18 mouse cellular contexts compared by ENCODE assay signal in genomic region chr10:60281571-60282050, GRCm38 (mm10). TPM values are rescaled to one million over a fixed set of nuclear protein-coding genes. Genes with fewer than 3 reads are reported as not detected.
DNase-seq lines count a peak whose midpoint lies in the region; ATAC-seq and TF ChIP-seq lines count a peak whose summit lies in the region.
"Had no signal": no experiment of that assay in that cellular context is flagged by ENCODE, and none has a peak within 500 bp of the region (broad histone marks: within the 10 kb centered on the region; RNA-seq: fewer than 3 reads in every experiment).

No protein-coding gene starts in this region.

- no peak overlapping the region for H3K9ac ChIP-seq in heart, postnatal 0 days (replicated peaks; ENCODE audit: low read depth, low read length)
- H3K9ac ChIP-seq in lung, postnatal 0 days (replicated peaks; ENCODE audit: low read depth): no peak overlapping the region
- H3K9ac ChIP-seq: embryonic facial prominence, embryonic 12.5 days; hindbrain, embryonic 15.5 days; lung, embryonic 14.5 days had no signal

- ATAC-seq in heart, postnatal 0 days (ENCODE audit: insufficient read depth, low read depth): no peak
- no peak for ATAC-seq in lung, postnatal 0 days

- no peaks in the 10 kb centered on the region for H3K27me3 ChIP-seq in heart, postnatal 0 days (ENCODE audit: control insufficient read depth, insufficient read depth, low read length)
- H3K27me3 ChIP-seq in lung, postnatal 0 days (replicated peaks; ENCODE audit: insufficient read depth, low read length): no peaks in the 10 kb centered on the region
- H3K27me3 ChIP-seq in myocyte (ENCODE audit: control insufficient read depth, insufficient read depth, insufficient read length): no peaks in the 10 kb centered on the region
- H3K27me3 ChIP-seq: embryonic facial prominence, embryonic 12.5 days; hindbrain, embryonic 15.5 days had no signal

- peaks cover 91% of the 10 kb centered on the region for H3K79me2 ChIP-seq in myocyte (ENCODE audit: control insufficient read depth, insufficient read depth)

- no peak overlapping the region for H3K4me3 ChIP-seq in heart, postnatal 0 days (ENCODE audit: low read depth, low read length)
- no peak overlapping the region for H3K4me3 ChIP-seq in lung, postnatal 0 days (ENCODE audit: low read depth, low read length)
- peak overlapping the region; percentile 96 for H3K4me3 ChIP-seq in bone marrow macrophage, adult 2 months (ENCODE audit: insufficient read depth, low read length)
- no peak overlapping the region for H3K4me3 ChIP-seq in myocyte
- H3K4me3 ChIP-seq: embryonic facial prominence, embryonic 12.5 days; forebrain, embryonic 10.5 days; hindbrain, embryonic 15.5 days; midbrain, embryonic 10.5 days had no signal

- WGBS in heart, postnatal 0 days: 80% methylated on average over 9 of the region's 9 CpGs
- 82% methylated on average over 9 of the region's 9 CpGs for WGBS in lung, postnatal 0 days

- H3K9me3 ChIP-seq in heart, postnatal 0 days (replicated peaks; ENCODE audit: control insufficient read depth, low read length): no peaks in the 10 kb centered on the region
- H3K9me3 ChIP-seq in lung, postnatal 0 days (ENCODE audit: low read length): no peaks in the 10 kb centered on the region
- H3K9me3 ChIP-seq: embryonic facial prominence, embryonic 12.5 days; forebrain, embryonic 10.5 days; hindbrain, embryonic 15.5 days; midbrain, embryonic 10.5 days had no signal

- no peak for TF ChIP-seq POLR2A in bone marrow macrophage, adult 2 months (IDR thresholded peaks at IDR 0.05; ENCODE audit: borderline replicate concordance, low read depth, low read length)
- no peak for TF ChIP-seq POLR2A in myocyte (IDR thresholded peaks at IDR 0.05; ENCODE audit: insufficient read length, low read depth)

- H3K4me2 ChIP-seq in heart, postnatal 0 days (ENCODE audit: low read depth, low read length): peak overlapping the region; percentile 19; the same call in 1 of the 2 replicates
- H3K4me2 ChIP-seq in lung, postnatal 0 days (replicated peaks; ENCODE audit: low read depth, low read length): no peak overlapping the region
- H3K4me2 ChIP-seq in myocyte (ENCODE audit: low read depth): peak overlapping the region; percentile 91
- H3K4me2 ChIP-seq: embryonic facial prominence, embryonic 12.5 days; lung, embryonic 14.5 days had no signal

- DNase-seq in heart, postnatal 0 days (ENCODE audit: low spot score): no peak
- DNase-seq in heart, adult 8-10 months (ENCODE audit: low spot score): no peak
- DNase-seq in lung, postnatal 0 days (ENCODE audit: low spot score): no peak
- DNase-seq in lung, postnatal 10 days: no peak
- DNase-seq in right cerebral cortex, postnatal 4 days: no peak
- DNase-seq in right cerebral cortex, postnatal 25 days: no peak
- DNase-seq: cerebellum, adult 11 months; cerebellum, postnatal 36 days; heart, postnatal 14 days; kidney, adult 2 months; kidney, postnatal 25 days; lung, embryonic 14.5 days had no signal

- no peak for TF ChIP-seq CTCF in heart, postnatal 0 days (IDR thresholded peaks at IDR 0.05; ENCODE audit: low read depth)
- no peak for TF ChIP-seq CTCF in lung, postnatal 0 days (IDR thresholded peaks at IDR 0.05)
- no peak for TF ChIP-seq CTCF in bone marrow macrophage, adult 2 months (IDR thresholded peaks at IDR 0.05; ENCODE audit: low read depth, low read length)

- no peak for TF ChIP-seq EP300 in heart, postnatal 0 days (IDR thresholded peaks at IDR 0.05; ENCODE audit: low read depth)
- TF ChIP-seq EP300 in lung, postnatal 0 days (IDR thresholded peaks at IDR 0.05): no peak

- H3ac ChIP-seq in myocyte (ENCODE audit: control insufficient read depth, insufficient read length): no peak overlapping the region

- 0 out of 2 replicates have a peak, but pooled peaks cover 4% of the 10 kb centered on the region for H3K36me3 ChIP-seq in heart, postnatal 0 days (replicated peaks; ENCODE audit: control insufficient read depth, insufficient read depth, low read length)
- no peaks in the 10 kb centered on the region for H3K36me3 ChIP-seq in lung, postnatal 0 days (ENCODE audit: insufficient read depth, low read length)
- H3K36me3 ChIP-seq in myocyte (ENCODE audit: control insufficient read depth, insufficient read depth): no peaks in the 10 kb centered on the region
- H3K36me3 ChIP-seq: hindbrain, embryonic 15.5 days had no signal

- peak overlapping the region; percentile 77 for H3K27ac ChIP-seq in heart, postnatal 0 days (ENCODE audit: low read depth)
- H3K27ac ChIP-seq in lung, postnatal 0 days (ENCODE audit: low read length): 0 out of 2 replicates have a peak overlapping the region, but pooled peaks have one; percentile 28
- peak overlapping the region; percentile 98 for H3K27ac ChIP-seq in bone marrow macrophage, adult 2 months (ENCODE audit: insufficient read depth, low read depth, low read length)
- H3K27ac ChIP-seq: embryonic facial prominence, embryonic 12.5 days; midbrain, embryonic 10.5 days had no signal

- peaks cover 86% of the 10 kb centered on the region for H3K4me1 ChIP-seq in heart, postnatal 0 days (ENCODE audit: control insufficient read depth, insufficient read depth)
- H3K4me1 ChIP-seq in lung, postnatal 0 days (ENCODE audit: insufficient read depth, low read depth, low read length): peaks cover 14% of the 10 kb centered on the region; the same call in 1 of the 2 replicates
- peaks cover 34% of the 10 kb centered on the region for H3K4me1 ChIP-seq in bone marrow macrophage, adult 2 months (ENCODE audit: control insufficient read depth, insufficient read depth, low read length)

TF ChIP-seq in myocyte, 11 proteins besides CTCF, POLR2A, EP300 and RAD21:
- no peak for TF ChIP-seq MYOG (IDR thresholded peaks at IDR 0.05; ENCODE audit: control insufficient read depth in 1 of 3, insufficient read depth in 1 of 3, insufficient read length in 2 of 3, low read depth in 2 of 3)
- no peak for TF ChIP-seq SRF (IDR thresholded peaks at IDR 0.05; ENCODE audit: control insufficient read depth, insufficient read length, low read depth)
- TF ChIP-seq E2F4 (IDR thresholded peaks at IDR 0.05; ENCODE audit: insufficient read depth): no peak
- TF ChIP-seq MAX (IDR thresholded peaks at IDR 0.05; ENCODE audit: low read depth): no peak
- no peak for TF ChIP-seq MYOD1 (IDR thresholded peaks at IDR 0.05; ENCODE audit: control insufficient read depth in 1 of 3, insufficient read length in 2 of 3, low read depth in 2 of 3)
- TF ChIP-seq TCF3 (IDR thresholded peaks at IDR 0.05; ENCODE audit: insufficient read length, low read depth): no peak
- TF ChIP-seq CEBPB (IDR thresholded peaks at IDR 0.05; ENCODE audit: insufficient read depth, poor library complexity, severe bottlenecking): no peak
- TF ChIP-seq REST (IDR thresholded peaks at IDR 0.05; ENCODE audit: insufficient read depth, insufficient read length): no peak
- TF ChIP-seq TCF12 (IDR thresholded peaks at IDR 0.05; ENCODE audit: insufficient read depth, poor library complexity, severe bottlenecking): no peak
- TF ChIP-seq USF1 (IDR thresholded peaks at IDR 0.05; ENCODE audit: low read depth): no peak
- TF ChIP-seq POLR2AphosphoS2 (IDR thresholded peaks at IDR 0.05; ENCODE audit: insufficient read length, low read depth): no peak
TF ChIP-seq in myocyte: peak in this region for 0.

RNA-seq across cellular contexts. Expression of gene Psap, which starts 4.2 kb away (rescaled TPM):
- total RNA-seq in heart, postnatal 0 days (2014; rRNA removed; ENCODE audit: low replicate concordance): 464 and 479 TPM in 2 replicates
- polyA plus RNA-seq in heart, postnatal 0 days (2015; fragmentation: Nextera tagmentation; extraction: Ambion mirVana): 135 and 139 TPM in 2 replicates
- 1,000 to 10,000 TPM; 1,268 to 1,360 (median 1,315) TPM for total RNA-seq in heart, adult 8-10 months (2022)
- polyA plus RNA-seq in lung, postnatal 0 days (2015; fragmentation: Nextera tagmentation; extraction: Ambion mirVana): 120 and 128 TPM in 2 replicates
- 4,392 and 4,568 TPM in 2 replicates for polyA plus RNA-seq in bone marrow macrophage, adult 2 months (2012; ENCODE audit: insufficient read depth, insufficient read length, missing spikeins)
- 729 TPM for polyA plus RNA-seq in myocyte (2012; fragmentation: generic; extraction: Trizol)

Comparison
In these comparisons a context has a peak if more than half of its experiments do, and no peak if none do; other contexts are left out.
1. H3K27ac ChIP-seq: peak in every context shown above with its lines; median percentile 98 in bone marrow macrophage, adult 2 months; 77 in heart, postnatal 0 days; 28 in lung, postnatal 0 days.